Mouse (Mus musculus): ENCODE measurements at regions not wholly inside any gene's neighbourhood (a gene's known extent, or its start where the extent isn't known, plus 50 kb on each side); places are given as distances from the start of the nearest gene placed in this dataset.

- H3K4me3 ChIP-seq (ENCODE audit: insufficient read depth, low read depth, low read length): no peak overlapping the region
- TF ChIP-seq CTCF (IDR thresholded peaks at IDR 0.05; ENCODE audit: insufficient read depth, low read depth, low read length) (no peak), POLR2A (IDR thresholded peaks at IDR 0.05; ENCODE audit: insufficient read depth, low read depth, low read length) (no peak)
- no peak overlapping the region for H3K27ac ChIP-seq (ENCODE audit: insufficient read depth, low read depth, low read length)
- 11% methylated on average over 7 of the region's 7 CpGs for WGBS
- H3K4me1 ChIP-seq (ENCODE audit: control insufficient read depth, insufficient read depth, low read length): peaks cover 3% of the 10 kb centered on the region
Observed at GRCm38 (mm10) chr9:41212303-41212901, 50.9 kb upstream of the Ubash3b start.

GRCm38 (mm10) chr9:41211865-41212302 is 50.4 kb upstream of the Ubash3b start:
- Histone ChIP-seq H3K4me1 (ENCODE audit: control insufficient read depth, insufficient read depth, low read length) (peaks cover 5% of the 10 kb centered on the region), H3K27ac (ENCODE audit: insufficient read depth, low read depth, low read length) (no peak overlapping the region), H3K4me3 (ENCODE audit: insufficient read depth, low read depth, low read length) (no peak overlapping the region)
- TF ChIP-seq POLR2A (IDR thresholded peaks at IDR 0.05; ENCODE audit: insufficient read depth, low read depth, low read length): no peak
- no peak for TF ChIP-seq CTCF (IDR thresholded peaks at IDR 0.05; ENCODE audit: insufficient read depth, low read depth, low read length)
- 45% methylated on average over 10 of the region's 10 CpGs for WGBS
